Mouse (Mus musculus) frontal cortex, adult (tissue): ENCODE measurements around the gene Ywhae.

ENCODE experiments used
- ATAC-seq: cut with Nextera tagmentation; 2 replicates; pipeline ENCODE4 v1.9.2; 2017; ENCODE audit warnings: mild to moderate bottlenecking, moderate library complexity, mixed read lengths; ENCODE audit not compliant: low TSS enrichment

Gene Ywhae

GRCm38 (mm10) chr11:75737806-75738476 is 5.3 kb downstream of the Ywhae start:
- no peak for ATAC-seq

- no peak for ATAC-seq
These were observed 5.8 kb downstream of the Ywhae start for GRCm38 (mm10) chr11:75738477-75738821.

GRCm38 (mm10) chr11:75740204-75740603 is 7.5 kb downstream of the Ywhae start:
- no peak for ATAC-seq

- ATAC-seq = no peak
These were observed 8.9 kb downstream of the Ywhae start for GRCm38 (mm10) chr11:75741615-75742014.

- no peak for ATAC-seq
These were observed 12.1 kb downstream of the Ywhae start for GRCm38 (mm10) chr11:75744761-75745160.

- no peak for ATAC-seq
These were observed 17.9 kb downstream of the Ywhae start for GRCm38 (mm10) chr11:75750537-75750936.

- ATAC-seq = no peak
These were observed 18.4 kb downstream of the Ywhae start for GRCm38 (mm10) chr11:75751082-75751481.

- no peak for ATAC-seq
These were observed 24.0 kb downstream of the Ywhae start for GRCm38 (mm10) chr11:75756687-75757086.

- no peak for ATAC-seq
These were observed 25.9 kb downstream of the Ywhae start for GRCm38 (mm10) chr11:75758553-75758952.

- no peak for ATAC-seq
These were observed 28.1 kb downstream of the Ywhae start for GRCm38 (mm10) chr11:75760785-75761184.

GRCm38 (mm10) chr11:75762708-75763107 is 30.0 kb downstream of the Ywhae start:
- ATAC-seq = no peak

GRCm38 (mm10) chr11:75764521-75765023 is 31.9 kb downstream of the Ywhae start:
- no peak for ATAC-seq

- no peak for ATAC-seq
These were observed 32.5 kb downstream of the Ywhae start for GRCm38 (mm10) chr11:75765161-75765560.

GRCm38 (mm10) chr11:75767014-75767413 is 34.3 kb downstream of the Ywhae start:
- ATAC-seq = no peak

GRCm38 (mm10) chr11:75768091-75768989 is 35.7 kb downstream of the Ywhae start:
- peak; percentile 39; the same call in 1 of the 2 replicates for ATAC-seq

GRCm38 (mm10) chr11:75769206-75769605 is 36.5 kb downstream of the Ywhae start:
- ATAC-seq = peak; percentile 77

GRCm38 (mm10) chr11:75772562-75772961 is 39.9 kb downstream of the Ywhae start:
- no peak for ATAC-seq

- no peak for ATAC-seq
These were observed 43.2 kb downstream of the Ywhae start for GRCm38 (mm10) chr11:75775919-75776318.

- peak; percentile 62; the same call in 1 of the 2 replicates for ATAC-seq
These were observed 49.2 kb downstream of the Ywhae start for GRCm38 (mm10) chr11:75781919-75782318.

- no peak for ATAC-seq
These were observed 51.1 kb downstream of the Ywhae start for GRCm38 (mm10) chr11:75783799-75784198.

- ATAC-seq = no peak
These were observed 53.2 kb downstream of the Ywhae start for GRCm38 (mm10) chr11:75785897-75786296.

GRCm38 (mm10) chr11:75792535-75792934 is 59.9 kb downstream of the Ywhae start:
- no peak for ATAC-seq

GRCm38 (mm10) chr11:75793351-75793750 is 60.7 kb downstream of the Ywhae start:
- ATAC-seq = no peak
